Mouse (Mus musculus) activated CD4-positive, CD25-positive, alpha-beta regulatory T cell, adult 4 months (primary cell): ENCODE measurements around the gene Hist1h2bp. TPM values are rescaled to one million over a fixed set of nuclear protein-coding genes. Genes with fewer than 3 reads are reported as not detected.

Experiments
- polyA plus RNA-seq, 2 experiments: library from polyadenylated mRNA; unstranded; fragments of 100-300 nt; shearing (Covaris generic); gene quantifications; one replicate each; pipeline ENCODE4 v1.2.1; 2017

Gene Hist1h2bp
- polyA plus RNA-seq, 2 experiments from 2014 or later: not detected

Other genes starting within 250 kb of the Hist1h2bp start
- gene Olfr1366, start 244.7 kb upstream of the Hist1h2bp start, polyA plus RNA-seq: not detected
- under 1 TPM in 1 of 2 experiments, not detected in 1; 0.40 TPM for gene Olfr1535, start 227.6 kb upstream of the Hist1h2bp start, polyA plus RNA-seq
- gene Olfr1364, start 205.7 kb upstream of the Hist1h2bp start, polyA plus RNA-seq: not detected
- gene Olfr1362, start 173.4 kb upstream of the Hist1h2bp start, polyA plus RNA-seq: not detected
- gene Olfr11, start 144.9 kb upstream of the Hist1h2bp start, polyA plus RNA-seq: not detected
- not detected for gene Olfr1361, start 124.1 kb upstream of the Hist1h2bp start, polyA plus RNA-seq
- not detected for gene Olfr1360, start 110.1 kb upstream of the Hist1h2bp start, polyA plus RNA-seq
- gene Olfr1359, start 89.3 kb upstream of the Hist1h2bp start, polyA plus RNA-seq: not detected
- gene Hist1h2bl, start 71.3 kb upstream of the Hist1h2bp start, polyA plus RNA-seq: 1 to 10 TPM in 1 of 2 experiments, not detected in 1; 1.2 TPM
- 1 to 10 TPM in 1 of 2 experiments, not detected in 1; 5.1 TPM for gene Hist1h2ai, start 71.0 kb upstream of the Hist1h2bp start, polyA plus RNA-seq
- 1 to 10 TPM in 1 of 2 experiments, not detected in 1; 6.0 TPM for gene Hist1h3h, start 69.8 kb upstream of the Hist1h2bp start, polyA plus RNA-seq
- 1 to 10 TPM; 2.4 to 2.8 TPM for gene Hist1h2bm, start 65.4 kb upstream of the Hist1h2bp start, polyA plus RNA-seq
- under 1 TPM in 1 of 2 experiments, not detected in 1; 0.61 TPM for gene Hist1h4j, start 52.4 kb upstream of the Hist1h2bp start, polyA plus RNA-seq
- 1 to 10 TPM; 4.8 to 6.3 TPM for gene Hist1h4k, start 37.0 kb upstream of the Hist1h2bp start, polyA plus RNA-seq
- 1 to 10 TPM; 2.5 to 3.5 TPM for gene Hist1h2ak, start 33.6 kb upstream of the Hist1h2bp start, polyA plus RNA-seq
- gene Hist1h2bn, start 33.3 kb upstream of the Hist1h2bp start, polyA plus RNA-seq: 1 to 10 TPM; 3.3 to 5.0 TPM
- 10 to 100 TPM; 28.3 to 35.3 TPM for gene Hist1h1b, start 6.8 kb upstream of the Hist1h2bp start, polyA plus RNA-seq
- gene Hist1h3i, start 4.1 kb upstream of the Hist1h2bp start, polyA plus RNA-seq: 1 to 10 TPM in 1 of 2 experiments, not detected in 1; 3.8 TPM
- 10 to 100 TPM in 1 of 2 experiments, 1 to 10 TPM in 1; 2.0 to 11.5 TPM for gene Hist1h2an, start 243 bp upstream of the Hist1h2bp start, polyA plus RNA-seq
- 1 to 10 TPM; 4.2 to 9.2 TPM for gene Hist1h2bq, start 22.7 kb downstream of the Hist1h2bp start, polyA plus RNA-seq
- 1 to 10 TPM in 1 of 2 experiments, not detected in 1; 2.4 TPM for gene Hist1h2ao, start 23.0 kb downstream of the Hist1h2bp start, polyA plus RNA-seq
- 1 to 10 TPM in 1 of 2 experiments, not detected in 1; 6.5 TPM for gene Hist1h4m, start 24.3 kb downstream of the Hist1h2bp start, polyA plus RNA-seq
- 10 to 100 TPM in 1 of 2 experiments, not detected in 1; 15.9 TPM for gene Hist1h4n, start 44.7 kb downstream of the Hist1h2bp start, polyA plus RNA-seq
- gene Hist1h2ap, start 46.0 kb downstream of the Hist1h2bp start, polyA plus RNA-seq: 100 to 1,000 TPM; 214 to 439 TPM
- 1 to 10 TPM; 4.0 to 9.2 TPM for gene Hist1h2br, start 46.3 kb downstream of the Hist1h2bp start, polyA plus RNA-seq
- gene Zfp184, start 157.6 kb downstream of the Hist1h2bp start, polyA plus RNA-seq: not detected
- gene Pom121l2, start 193.7 kb downstream of the Hist1h2bp start, polyA plus RNA-seq: not detected
- gene Prss16, start 222.3 kb downstream of the Hist1h2bp start, polyA plus RNA-seq: under 1 TPM; 0.19 to 0.48 TPM
- gene Hist1h2ah, start 248.1 kb downstream of the Hist1h2bp start, polyA plus RNA-seq: 100 to 1,000 TPM in 1 of 2 experiments, not detected in 1; 174 TPM
- 1 to 10 TPM; 2.6 to 4.2 TPM for gene Hist1h2bk, start 248.4 kb downstream of the Hist1h2bp start, polyA plus RNA-seq